Mouse (Mus musculus): ENCODE data around the gene Dpf2.

- TF ChIP-seq CTCF (IDR thresholded peaks at IDR 0.05; ENCODE audit: insufficient read depth, low read depth, low read length): no peak
- TF ChIP-seq POLR2A (IDR thresholded peaks at IDR 0.05; ENCODE audit: insufficient read depth, low read depth, low read length): no peak
Observed at GRCm38 (mm10) chr19:5872528-5872927, 40.3 kb downstream of the Dpf2 start.

Measured in olfactory bulb, adult 2 months (tissue).